11 mouse cellular contexts compared by ENCODE assay signal in the genomic region with DNA sequence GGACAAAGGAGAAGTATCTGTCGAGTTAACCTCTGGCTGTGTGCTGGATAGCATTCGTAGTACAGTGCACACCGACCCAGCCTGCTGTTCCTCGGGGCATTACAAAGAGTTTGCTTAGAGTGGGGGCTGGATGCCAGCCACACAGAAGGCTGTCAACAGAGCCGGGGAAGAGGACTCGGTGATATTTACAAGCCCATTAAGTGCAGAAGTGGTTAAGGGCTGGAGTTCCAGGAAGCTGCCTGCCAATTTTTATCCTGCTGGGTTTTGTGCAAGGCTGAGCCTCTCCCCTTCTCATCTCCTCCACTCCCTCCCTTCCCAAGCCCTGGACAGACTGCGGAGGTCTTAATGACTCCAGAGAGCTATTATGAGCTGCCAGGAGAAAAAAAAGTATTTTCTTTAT. TPM values are rescaled to one million over a fixed set of nuclear protein-coding genes. Genes with fewer than 3 reads are reported as not detected.
DNase-seq lines count a peak whose midpoint lies in the region; ATAC-seq and TF ChIP-seq lines count a peak whose summit lies in the region.
"Had no signal": no experiment of that assay in that cellular context is flagged by ENCODE, and none has a peak within 500 bp of the region (broad histone marks: within the 10 kb centered on the region; RNA-seq: fewer than 3 reads in every experiment).

No protein-coding gene starts in this region.

- no peak overlapping the region for H3K27ac ChIP-seq in kidney, postnatal 0 days
- no peak overlapping the region for H3K27ac ChIP-seq in hindbrain, postnatal 0 days
- peak overlapping the region; percentile 54; the same call in 1 of the 2 replicates for H3K27ac ChIP-seq in midbrain, embryonic 13.5 days
- H3K27ac ChIP-seq: embryonic facial prominence, embryonic 15.5 days; stomach, embryonic 15.5 days had no signal

- no peak overlapping the region for H3K4me3 ChIP-seq in kidney, postnatal 0 days (replicated peaks; ENCODE audit: low read depth, low read length)
- H3K4me3 ChIP-seq in hindbrain, postnatal 0 days (ENCODE audit: low read length): no peak overlapping the region
- no peak overlapping the region for H3K4me3 ChIP-seq in midbrain, embryonic 13.5 days (replicated peaks)
- H3K4me3 ChIP-seq: embryonic facial prominence, embryonic 15.5 days; stomach, embryonic 15.5 days had no signal

- DNase-seq in cerebellum, postnatal 14 days: peak; percentile 41 to 45
- no peak for DNase-seq in cerebellum, adult 11-12 months
- peak; percentile 7 for DNase-seq in kidney, postnatal 0 days (ENCODE audit: low spot score)
- DNase-seq in kidney, adult 8-10 months: no peak
- DNase-seq in hindbrain, postnatal 0 days (ENCODE audit: low spot score): peak; percentile 75
- DNase-seq in spleen, adult 12 weeks (ENCODE audit: low spot score): no peak
- DNase-seq in gastrocnemius, adult 8-10 months (ENCODE audit: low spot score in 2 of 2): no peak
- DNase-seq: liver, postnatal 0 days had no signal

- H3K4me2 ChIP-seq in kidney, postnatal 0 days (ENCODE audit: low read length): no peak overlapping the region
- peak overlapping the region; percentile 32 for H3K4me2 ChIP-seq in hindbrain, postnatal 0 days (ENCODE audit: low read depth, low read length)
- peak overlapping the region; percentile 12; the same call in 1 of the 2 replicates for H3K4me2 ChIP-seq in midbrain, embryonic 13.5 days (replicated peaks)
- H3K4me2 ChIP-seq: embryonic facial prominence, embryonic 15.5 days; stomach, embryonic 15.5 days had no signal

- no peak overlapping the region for H3K9ac ChIP-seq in kidney, postnatal 0 days (ENCODE audit: low read depth, low read length)
- H3K9ac ChIP-seq in hindbrain, postnatal 0 days (replicated peaks; ENCODE audit: low read length): no peak overlapping the region
- H3K9ac ChIP-seq in midbrain, embryonic 13.5 days (replicated peaks): no peak overlapping the region
- H3K9ac ChIP-seq: embryonic facial prominence, embryonic 15.5 days; liver, postnatal 0 days; stomach, embryonic 15.5 days had no signal

- no peaks in the 10 kb centered on the region for H3K36me3 ChIP-seq in kidney, postnatal 0 days (ENCODE audit: insufficient read depth, low read length)
- no peaks in the 10 kb centered on the region for H3K36me3 ChIP-seq in hindbrain, postnatal 0 days (ENCODE audit: insufficient read depth, low read length)
- H3K36me3 ChIP-seq in midbrain, embryonic 13.5 days: no peaks in the 10 kb centered on the region
- H3K36me3 ChIP-seq: embryonic facial prominence, embryonic 15.5 days; stomach, embryonic 15.5 days had no signal

- ATAC-seq in kidney, postnatal 0 days (replicated peaks; ENCODE audit: low FRiP score, low read depth): no peak
- ATAC-seq in hindbrain, postnatal 0 days: peak; percentile 81
- peak; percentile 68 for ATAC-seq in midbrain, embryonic 13.5 days
- ATAC-seq: liver, postnatal 0 days had no signal

- no peaks in the 10 kb centered on the region for H3K27me3 ChIP-seq in kidney, postnatal 0 days (ENCODE audit: insufficient read depth, low read length)
- no peaks in the 10 kb centered on the region for H3K27me3 ChIP-seq in hindbrain, postnatal 0 days (ENCODE audit: insufficient read depth, low read length)
- peaks cover 35% of the 10 kb centered on the region for H3K27me3 ChIP-seq in midbrain, embryonic 13.5 days
- H3K27me3 ChIP-seq: embryonic facial prominence, embryonic 15.5 days; stomach, embryonic 15.5 days had no signal

- no peak for TF ChIP-seq CTCF in kidney, postnatal 0 days (IDR thresholded peaks at IDR 0.05; ENCODE audit: low read depth)
- no peak for TF ChIP-seq CTCF in hindbrain, postnatal 0 days (IDR thresholded peaks at IDR 0.05; ENCODE audit: low read depth)

- 11% methylated on average over 7 of the region's 7 CpGs for WGBS in kidney, postnatal 0 days
- 8% methylated on average over 7 of the region's 7 CpGs for WGBS in hindbrain, postnatal 0 days
- 38% methylated on average over 7 of the region's 7 CpGs for WGBS in midbrain, embryonic 13.5 days

- H3K4me1 ChIP-seq in kidney, postnatal 0 days (replicated peaks; ENCODE audit: insufficient read depth, low read length): no peaks in the 10 kb centered on the region
- peaks cover 8% of the 10 kb centered on the region; the same call in 1 of the 2 replicates for H3K4me1 ChIP-seq in hindbrain, postnatal 0 days (ENCODE audit: insufficient read depth, low read length)
- peaks cover 12% of the 10 kb centered on the region for H3K4me1 ChIP-seq in midbrain, embryonic 13.5 days (replicated peaks)
- H3K4me1 ChIP-seq: stomach, embryonic 15.5 days had no signal

- no peaks in the 10 kb centered on the region for H3K9me3 ChIP-seq in kidney, postnatal 0 days (replicated peaks; ENCODE audit: low read length)
- no peaks in the 10 kb centered on the region for H3K9me3 ChIP-seq in hindbrain, postnatal 0 days (ENCODE audit: low read length)
- H3K9me3 ChIP-seq in midbrain, embryonic 13.5 days: peaks cover 4% of the 10 kb centered on the region; the same call in 1 of the 2 replicates
- H3K9me3 ChIP-seq: embryonic facial prominence, embryonic 15.5 days; stomach, embryonic 15.5 days had no signal

RNA-seq across cellular contexts. Expression of a gene that starts 21.8 kb away (rescaled TPM):
- polyA plus RNA-seq in kidney, postnatal 0 days (2015; fragmentation: Nextera tagmentation; extraction: Ambion mirVana): 0.25 and 0.26 TPM in 2 replicates
- 0.47 and 0.50 TPM in 2 replicates for total RNA-seq in hindbrain, postnatal 0 days (2014; rRNA removed)
- 0.54 and 0.65 TPM in 2 replicates for polyA plus RNA-seq in hindbrain, postnatal 0 days (2015; fragmentation: Nextera tagmentation; extraction: Ambion mirVana)
- polyA plus RNA-seq in midbrain, embryonic 13.5 days (2015; fragmentation: Nextera tagmentation; extraction: Ambion mirVana): 0.71 and 0.87 TPM in 2 replicates
- under 1 TPM; 0.19 to 0.27 (median 0.24) TPM for total RNA-seq in gastrocnemius, adult 8-10 months (2022)

RNA-seq across cellular contexts. Expression of a gene that starts 25.1 kb away (rescaled TPM):
- 22.4 and 26.3 TPM in 2 replicates for polyA plus RNA-seq in kidney, postnatal 0 days (2015; fragmentation: Nextera tagmentation; extraction: Ambion mirVana)
- 13.3 and 18.4 TPM in 2 replicates for total RNA-seq in hindbrain, postnatal 0 days (2014; rRNA removed)
- 23.6 and 24.7 TPM in 2 replicates for polyA plus RNA-seq in hindbrain, postnatal 0 days (2015; fragmentation: Nextera tagmentation; extraction: Ambion mirVana)
- 37.3 and 39.4 TPM in 2 replicates for polyA plus RNA-seq in midbrain, embryonic 13.5 days (2015; fragmentation: Nextera tagmentation; extraction: Ambion mirVana)
- 10 to 100 TPM; 11.0 to 15.4 (median 14.2) TPM for total RNA-seq in gastrocnemius, adult 8-10 months (2022)

RNA-seq across cellular contexts. Expression of a gene that starts 42.2 kb away (rescaled TPM):
- 0.15 and 0.24 TPM in 2 replicates for polyA plus RNA-seq in kidney, postnatal 0 days (2015; fragmentation: Nextera tagmentation; extraction: Ambion mirVana)
- total RNA-seq in hindbrain, postnatal 0 days (2014; rRNA removed): 22.8 and 29.7 TPM in 2 replicates
- polyA plus RNA-seq in hindbrain, postnatal 0 days (2015; fragmentation: Nextera tagmentation; extraction: Ambion mirVana): 2.2 and 2.5 TPM in 2 replicates
- polyA plus RNA-seq in midbrain, embryonic 13.5 days (2015; fragmentation: Nextera tagmentation; extraction: Ambion mirVana): 16.2 and 18.8 TPM in 2 replicates
- under 1 TPM in 3 of 4 experiments, not detected in 1; 0.19 to 0.22 (median 0.21) TPM for total RNA-seq in gastrocnemius, adult 8-10 months (2022)
- polyA plus RNA-seq: liver, postnatal 0 days had no signal

Comparison
In these comparisons a context has a peak if more than half of its experiments do, and no peak if none do; other contexts are left out.
1. DNase-seq: peak in cerebellum, postnatal 14 days (2 of 2), kidney, postnatal 0 days (single experiment) and hindbrain, postnatal 0 days (single experiment); none in cerebellum, adult 11-12 months (single experiment), kidney, adult 8-10 months (0 of 2), spleen, adult 12 weeks (single experiment) and gastrocnemius, adult 8-10 months (0 of 2).